Mouse (Mus musculus) testis, postnatal 10 days (tissue): ENCODE measurements around the gene Dpyd.

ENCODE experiments used
- DNase-seq: peaks from one replicate; pipeline ENCODE4 v3.0.0; 2021; ENCODE audit warnings: low spot score

The Dpyd gene

GRCm38 (mm10) chr3:119095223-119095886, 533.4 kb downstream of the Dpyd start:
- no peak for DNase-seq

- DNase-seq = no peak
These were observed 564.1 kb downstream of the Dpyd start for GRCm38 (mm10) chr3:119126003-119126402.

DNA sequence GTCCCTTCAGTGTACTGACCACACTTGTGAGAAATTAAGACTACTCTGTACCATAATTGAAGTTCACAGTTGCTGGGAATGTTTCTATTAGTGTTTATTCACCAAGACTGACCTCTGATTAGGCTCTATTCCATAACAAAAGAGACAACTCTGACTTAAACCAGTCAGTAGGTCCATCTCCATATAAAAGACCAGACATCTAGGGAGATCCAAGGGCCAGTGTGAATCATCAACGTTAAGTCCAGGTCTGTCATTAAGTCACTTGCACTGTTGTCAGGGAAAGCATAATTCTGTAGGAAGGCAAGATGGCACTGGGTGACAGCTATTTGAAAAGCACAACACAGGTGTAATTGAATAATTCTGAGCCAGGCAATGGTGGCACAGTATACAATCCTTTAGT, 566.1 kb downstream of the Dpyd start:
- no peak for DNase-seq

- DNase-seq = no peak
These were observed 581.1 kb downstream of the Dpyd start for GRCm38 (mm10) chr3:119143034-119143433.

- DNase-seq = no peak
These were observed 582.9 kb downstream of the Dpyd start for GRCm38 (mm10) chr3:119144788-119145187.

DNA sequence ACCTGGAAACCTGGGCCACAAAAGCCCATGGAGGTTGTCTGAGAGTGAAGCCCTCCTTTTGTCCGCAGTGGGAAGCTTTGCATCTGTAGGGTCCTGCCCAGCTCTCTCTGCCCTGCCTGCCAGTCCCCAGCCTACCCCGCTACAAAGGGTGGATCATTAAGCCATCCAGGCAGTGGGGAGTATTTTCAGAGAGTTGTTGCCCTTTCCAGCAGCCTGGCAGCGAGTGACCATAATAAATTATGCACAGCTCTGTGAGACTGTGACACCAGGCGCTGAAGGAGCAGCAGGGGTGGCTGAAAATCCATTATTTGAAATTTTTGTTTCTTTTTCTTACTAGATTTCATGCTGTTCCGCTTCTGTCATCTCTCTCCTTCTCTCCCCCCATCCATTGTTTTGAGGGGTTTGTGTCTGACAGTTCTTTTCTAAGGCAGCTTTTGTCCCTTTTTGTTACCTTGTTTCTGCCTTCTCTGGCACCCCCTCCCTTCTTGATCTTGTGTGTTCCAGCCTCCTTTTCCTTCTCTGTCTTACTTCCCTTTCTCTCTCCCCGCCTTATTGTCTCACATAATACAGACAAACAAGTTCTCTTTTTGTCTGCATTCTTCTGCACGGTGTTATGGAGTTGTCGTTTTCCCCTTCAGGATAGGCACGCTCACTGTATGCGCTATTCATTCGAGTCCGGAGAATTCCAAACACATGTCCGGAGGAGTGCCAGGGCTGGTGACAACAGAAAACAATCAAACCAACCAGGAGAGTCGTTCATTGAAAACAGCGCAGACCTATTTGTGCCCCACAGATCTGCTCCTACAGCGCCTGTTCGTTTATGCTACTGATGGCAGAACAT, 592.9 kb downstream of the Dpyd start:
- DNase-seq = no peak

DNA sequence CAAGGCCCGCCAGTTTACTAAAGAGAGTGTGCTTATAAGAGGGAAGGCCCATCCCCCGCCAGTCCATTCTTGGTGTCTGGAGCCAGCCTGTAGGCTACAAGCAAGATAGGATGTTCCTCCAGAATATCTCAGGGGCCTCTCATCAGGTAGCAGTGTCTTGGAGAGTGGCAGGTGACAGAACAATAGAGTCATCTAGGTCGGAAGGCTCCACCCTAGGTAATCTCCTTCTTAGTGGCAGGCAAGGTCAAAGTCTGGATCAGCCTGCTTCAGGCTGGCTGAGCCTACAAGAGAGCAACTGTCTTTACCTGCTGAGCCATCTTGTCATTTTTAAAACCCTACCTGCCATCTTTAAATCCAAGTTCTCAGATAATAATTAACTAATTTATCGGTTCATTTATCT, 596.7 kb downstream of the Dpyd start:
- DNase-seq = no peak

DNA sequence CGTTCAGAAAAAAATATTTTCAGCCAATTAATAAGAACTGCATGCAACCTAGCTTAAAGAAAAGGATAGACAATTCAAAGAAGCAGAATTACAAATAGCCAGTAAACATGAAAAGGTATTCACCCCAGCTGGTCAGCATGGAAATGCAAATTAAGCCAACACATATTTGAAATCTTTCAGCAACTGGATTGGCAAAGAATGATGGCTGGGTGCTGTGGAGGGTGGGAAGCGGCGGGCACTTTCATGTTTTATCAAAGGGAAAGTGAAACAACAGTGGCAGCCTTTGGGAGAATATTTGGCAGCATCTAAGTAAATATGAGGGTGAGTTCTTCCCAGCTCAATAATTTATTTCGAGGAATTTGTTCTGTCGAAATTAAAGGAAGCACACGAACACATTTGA, 603.8 kb downstream of the Dpyd start:
- DNase-seq = no peak

- DNase-seq = no peak
These were observed 606.2 kb downstream of the Dpyd start for GRCm38 (mm10) chr3:119168166-119168565.

- DNase-seq = no peak
These were observed 606.7 kb downstream of the Dpyd start for GRCm38 (mm10) chr3:119168661-119169060.

DNA sequence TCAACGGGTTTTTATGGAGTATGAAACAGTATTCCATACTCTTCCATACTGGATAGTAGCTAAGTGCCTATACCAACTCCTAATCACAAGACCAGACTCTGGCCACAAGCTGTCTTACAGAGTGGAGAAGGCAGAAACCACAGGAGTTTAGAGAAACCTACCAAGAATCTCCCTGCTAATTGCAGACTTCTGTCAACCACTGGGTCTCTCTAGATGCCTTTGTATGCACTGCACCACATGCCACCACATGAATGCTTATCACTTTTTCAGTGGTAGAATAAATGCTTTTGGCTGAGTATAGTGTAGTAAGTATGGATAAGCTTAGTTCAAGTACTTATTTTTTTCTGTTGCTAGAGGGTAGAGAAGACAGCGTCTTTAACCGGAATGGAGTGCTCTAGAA, 621.3 kb downstream of the Dpyd start:
- DNase-seq = no peak

GRCm38 (mm10) chr3:119194071-119194470, 632.1 kb downstream of the Dpyd start:
- DNase-seq = no peak

- DNase-seq = no peak
These were observed 633.7 kb downstream of the Dpyd start for GRCm38 (mm10) chr3:119195613-119196012.

GRCm38 (mm10) chr3:119220763-119221412, 659.0 kb downstream of the Dpyd start:
- DNase-seq = no peak

- DNase-seq = no peak
These were observed 681.3 kb downstream of the Dpyd start for GRCm38 (mm10) chr3:119243181-119243580.

GRCm38 (mm10) chr3:119256516-119256915, 694.6 kb downstream of the Dpyd start:
- peak; percentile 56 for DNase-seq

- no peak for DNase-seq
These were observed 713.3 kb downstream of the Dpyd start for GRCm38 (mm10) chr3:119275241-119275640.

DNA sequence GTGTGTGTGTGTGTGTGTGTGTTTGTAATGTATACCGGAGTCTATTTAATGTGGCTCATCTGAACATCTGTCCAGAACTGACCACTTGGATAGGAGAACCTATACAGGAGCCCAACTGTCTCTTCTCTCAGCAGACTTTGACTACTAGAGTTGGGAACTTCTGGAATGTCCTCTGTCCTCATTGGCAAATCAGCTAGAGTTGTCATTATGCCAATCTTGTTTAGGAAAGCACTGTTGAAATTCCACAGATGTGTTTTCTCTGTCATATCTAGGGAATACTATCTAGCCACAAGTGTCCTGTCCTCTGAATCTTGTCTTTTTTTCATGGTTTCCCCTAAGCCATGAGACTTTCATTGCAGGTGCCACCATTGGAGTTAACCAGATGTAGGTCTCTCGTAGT, 718.7 kb downstream of the Dpyd start:
- DNase-seq = no peak

- no peak for DNase-seq
These were observed 752.8 kb downstream of the Dpyd start for GRCm38 (mm10) chr3:119314693-119315092.

GRCm38 (mm10) chr3:119329063-119329462, 767.1 kb downstream of the Dpyd start:
- DNase-seq = no peak

GRCm38 (mm10) chr3:119333335-119334305, 771.7 kb downstream of the Dpyd start:
- peak; percentile 41 for DNase-seq
